Mouse (Mus musculus): ENCODE results near the gene Mtmr6.
"Not testable (repeated sequence)": the region's sequence is repeated elsewhere in the genome, so short reads cannot be mapped to it uniquely, and the experiment has no call there.

The Mtmr6 gene

DNA sequence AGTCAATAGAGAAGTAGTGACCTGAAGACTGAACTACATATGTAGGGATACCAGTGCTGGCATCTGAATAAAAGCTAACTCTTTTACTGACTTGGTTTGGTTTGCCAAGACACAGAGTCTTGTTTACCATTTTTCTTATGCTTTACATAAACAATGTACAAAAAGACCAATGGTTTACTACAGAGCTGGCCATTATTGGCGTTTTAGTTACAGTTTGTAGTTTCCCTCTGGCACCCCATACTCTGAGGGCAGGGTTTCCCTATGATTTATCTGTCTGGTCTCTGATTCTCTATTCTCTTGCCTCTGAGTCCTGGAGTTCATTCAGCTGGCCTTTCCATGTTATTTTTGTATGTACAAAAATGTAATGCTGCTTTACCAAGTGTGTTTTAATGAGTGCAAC, 30.5 kb downstream of the Mtmr6 start:
- DNase-seq (ENCODE audit: low spot score in 2 of 2), result no peak

GRCm38 (mm10) chr14:60300224-60300991, 35.4 kb downstream of the Mtmr6 start:
- no peak for DNase-seq (ENCODE audit: low spot score in 2 of 2)

- DNase-seq (ENCODE audit: low spot score in 2 of 2), result no peak
These were observed 36.0 kb downstream of the Mtmr6 start for GRCm38 (mm10) chr14:60301024-60301423.

DNA sequence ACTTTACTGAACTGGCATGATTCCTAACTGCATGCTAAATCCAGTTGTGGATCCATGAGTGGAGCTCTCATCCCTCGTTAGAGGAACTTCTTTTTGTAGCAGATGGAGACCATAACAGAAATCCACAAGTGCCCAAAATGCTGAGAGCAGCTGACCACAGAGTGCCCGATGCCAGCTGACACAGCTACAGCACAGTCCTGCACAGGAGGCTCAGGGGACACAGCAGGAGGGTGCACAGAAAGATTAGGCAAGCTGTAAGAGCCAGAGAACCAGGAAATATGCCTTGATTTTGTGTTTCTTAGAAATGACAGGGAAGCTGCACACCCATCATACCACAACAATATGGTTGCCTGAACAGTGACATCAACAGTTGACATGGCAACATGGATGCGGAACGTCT, 37.4 kb downstream of the Mtmr6 start:
- no peak for DNase-seq (ENCODE audit: low spot score in 2 of 2)

GRCm38 (mm10) chr14:60304441-60305220, 39.6 kb downstream of the Mtmr6 start:
- DNase-seq (ENCODE audit: low spot score in 2 of 2), result no peak

DNA sequence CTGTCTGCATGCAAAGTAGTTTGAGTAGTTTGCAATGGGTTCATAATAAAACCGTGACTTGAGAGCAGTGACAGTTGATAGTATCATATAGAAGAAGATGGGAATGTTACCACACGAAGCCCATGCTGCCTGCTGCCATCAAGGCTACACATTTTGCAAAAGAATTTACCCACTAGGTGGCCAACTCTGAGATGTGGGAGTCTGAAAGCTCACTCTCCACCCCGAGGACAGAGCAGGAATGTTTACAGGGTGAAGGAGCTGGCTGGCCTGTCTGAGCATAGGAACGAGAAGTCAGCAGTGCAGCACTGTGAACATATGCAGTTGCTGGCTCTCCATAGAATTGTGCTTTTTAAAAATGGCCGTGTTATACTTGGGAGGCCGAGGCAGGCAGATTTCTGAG, 43.1 kb downstream of the Mtmr6 start:
- DNase-seq (ENCODE audit: low spot score in 2 of 2), result no peak

- DNase-seq (ENCODE audit: low spot score in 2 of 2), result no peak
These were observed 45.7 kb downstream of the Mtmr6 start for GRCm38 (mm10) chr14:60310691-60311090.

- DNase-seq (ENCODE audit: low spot score in 2 of 2), result no peak
These were observed 54.2 kb downstream of the Mtmr6 start for GRCm38 (mm10) chr14:60319231-60319630.

DNA sequence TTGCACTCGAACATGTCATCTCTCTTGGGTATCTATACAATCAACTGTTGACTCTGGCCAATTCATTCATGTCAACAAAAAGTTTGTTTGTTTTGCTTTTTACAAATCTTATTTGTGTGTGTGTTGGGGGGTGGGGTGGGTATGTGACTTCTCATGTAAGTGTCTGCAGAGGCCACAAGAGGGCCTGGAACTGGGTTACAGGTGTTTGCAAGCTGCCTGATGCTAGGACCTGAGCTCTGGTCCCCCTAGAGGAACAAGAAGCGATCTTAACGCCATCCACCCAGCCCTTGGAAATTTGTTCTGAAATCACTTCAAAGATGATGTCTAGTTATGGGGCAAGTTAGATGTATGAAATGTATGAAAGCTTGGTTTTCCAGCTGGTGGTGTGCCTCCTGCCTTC, 55.8 kb downstream of the Mtmr6 start:
- DNase-seq (ENCODE audit: low spot score in 2 of 2), result no peak

DNA sequence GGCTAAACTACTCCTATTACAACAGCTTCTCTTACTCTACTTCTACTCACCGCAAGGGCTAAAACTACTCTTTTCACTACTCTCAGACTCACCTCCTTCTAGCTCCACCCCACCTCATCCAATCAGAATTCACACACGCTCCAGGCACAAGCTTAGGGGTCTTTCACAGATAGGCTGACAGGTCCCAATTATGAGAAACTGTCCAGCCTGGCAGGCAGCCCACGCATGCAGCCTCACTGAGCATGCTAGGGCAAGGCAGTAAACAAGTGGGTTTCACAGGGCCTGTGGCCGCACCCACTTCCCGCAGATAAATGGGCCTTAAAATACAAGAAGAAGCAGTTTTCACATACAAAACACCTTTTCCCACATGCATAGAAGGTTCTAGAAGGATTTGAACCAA, 75.0 kb downstream of the Mtmr6 start:
- DNase-seq (ENCODE audit: low spot score in 2 of 2), result not testable (repeated sequence)

DNA sequence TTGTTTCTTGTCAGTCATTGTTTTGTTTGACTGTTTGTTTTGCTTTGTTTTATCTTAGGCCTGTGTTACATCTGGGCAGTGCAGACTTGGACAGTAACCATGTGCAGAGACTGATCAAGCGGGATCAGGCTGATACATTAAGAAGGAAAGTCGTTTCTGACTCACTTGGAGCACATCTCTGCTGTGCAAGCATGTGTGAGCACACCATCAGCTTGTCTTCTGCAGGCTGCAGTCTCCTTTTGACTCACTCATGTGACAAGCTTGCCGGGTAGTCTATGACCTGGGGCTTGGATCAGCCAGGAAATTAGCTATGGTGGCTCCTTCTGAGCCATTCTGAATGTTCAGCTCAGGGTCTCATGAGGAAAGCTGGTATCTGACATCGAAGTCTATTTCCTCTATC, 75.5 kb downstream of the Mtmr6 start:
- no peak for DNase-seq (ENCODE audit: low spot score in 2 of 2)

DNA sequence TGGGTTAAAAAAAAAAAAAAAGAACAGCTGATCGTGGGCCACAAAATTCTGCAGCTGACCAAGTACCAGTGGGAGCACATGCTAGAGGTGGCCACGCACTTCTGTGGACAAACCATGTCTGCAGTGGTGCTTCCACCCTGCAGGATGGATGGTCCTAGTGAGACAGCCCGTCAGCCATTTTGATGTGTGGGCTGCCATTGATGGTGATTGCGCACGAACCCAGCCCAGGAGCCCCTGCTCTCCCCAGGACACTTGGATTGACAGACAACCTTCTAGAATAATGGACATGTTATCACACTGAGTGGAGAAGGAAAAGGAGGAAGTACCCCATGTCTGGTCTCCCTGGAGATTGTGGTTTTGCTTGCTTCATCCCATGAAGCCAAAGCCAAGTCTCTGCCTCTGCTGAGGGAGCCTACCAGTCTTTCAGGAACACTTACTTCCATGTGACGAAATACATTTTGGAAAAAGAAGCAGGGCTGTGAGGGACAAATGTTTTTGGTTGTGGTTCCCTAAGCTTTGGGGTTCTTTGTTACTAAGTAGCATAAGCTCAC, 80.4 kb downstream of the Mtmr6 start:
- DNase-seq (ENCODE audit: low spot score in 2 of 2), result no peak
